Mouse (Mus musculus): ENCODE results near the gene Amph.
"Not testable (repeated sequence)": the region's sequence is repeated elsewhere in the genome, so short reads cannot be mapped to it uniquely, and the experiment has no call there.

Gene Amph

DNA sequence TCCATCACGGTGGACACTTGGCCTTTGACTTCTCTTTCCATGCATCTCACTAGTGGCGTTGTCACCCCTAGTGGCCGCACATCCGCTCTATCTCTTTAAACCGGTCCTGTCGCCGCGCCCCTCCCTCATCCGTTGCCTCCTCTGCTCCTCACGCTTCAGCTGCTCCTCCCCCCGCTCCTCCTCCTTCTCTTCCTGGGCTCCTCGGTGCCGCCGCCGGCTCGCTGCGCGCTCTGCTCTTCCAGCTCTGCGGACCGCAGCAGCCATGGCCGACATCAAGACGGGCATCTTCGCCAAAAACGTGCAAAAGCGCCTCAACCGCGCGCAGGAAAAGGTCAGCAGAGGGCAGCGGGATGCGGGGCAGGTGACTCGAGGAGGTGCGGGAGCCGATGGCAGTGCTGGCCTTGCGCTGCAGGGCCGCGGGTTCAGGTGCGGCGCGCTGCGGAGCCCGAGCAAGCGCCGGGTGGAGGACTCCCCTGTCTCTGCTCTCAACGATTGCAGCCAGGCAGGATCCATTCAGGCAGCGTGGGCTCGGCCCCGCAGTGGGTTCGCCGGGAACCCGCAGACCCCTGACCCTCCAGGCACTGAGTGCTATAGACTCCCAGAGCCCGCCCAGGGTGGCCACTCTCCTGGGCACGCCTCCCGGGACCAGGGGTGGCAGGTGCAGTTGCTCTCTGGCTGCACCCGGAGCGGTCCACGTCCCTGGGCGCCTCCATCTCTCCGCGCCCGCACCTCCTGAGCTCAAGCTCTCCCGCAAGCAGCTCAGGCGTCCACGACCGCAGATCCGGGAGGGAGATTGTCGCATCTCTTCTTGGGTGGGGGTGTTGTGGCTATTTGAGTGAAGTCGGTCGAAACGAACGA lies at the start of gene Amph:
Amph (plus strand) TSS at position 35 of the 858 bp plus-strand sequence.
- DNase-seq, result peak; percentile 52 to 68

DNA sequence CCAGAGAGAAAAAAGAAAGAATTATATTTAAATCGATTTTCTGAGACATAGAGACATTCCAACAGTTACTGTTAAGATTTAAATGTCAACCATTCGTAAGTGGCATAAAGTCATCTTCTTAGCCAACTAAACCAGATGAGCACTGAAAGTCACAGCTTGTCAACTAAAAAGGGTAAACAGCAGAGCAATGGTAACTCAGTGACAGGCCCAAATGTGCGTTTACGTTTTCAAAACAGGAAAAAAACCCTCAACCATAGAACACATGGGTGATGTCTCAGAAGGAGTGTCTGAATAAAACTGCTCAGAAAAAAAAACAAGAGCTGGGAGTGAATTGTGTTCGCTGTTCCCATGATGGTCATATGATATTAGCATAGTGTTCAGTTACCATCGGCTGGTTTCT lies 44.4 kb upstream of the Amph start:
- DNase-seq, result no peak

DNA sequence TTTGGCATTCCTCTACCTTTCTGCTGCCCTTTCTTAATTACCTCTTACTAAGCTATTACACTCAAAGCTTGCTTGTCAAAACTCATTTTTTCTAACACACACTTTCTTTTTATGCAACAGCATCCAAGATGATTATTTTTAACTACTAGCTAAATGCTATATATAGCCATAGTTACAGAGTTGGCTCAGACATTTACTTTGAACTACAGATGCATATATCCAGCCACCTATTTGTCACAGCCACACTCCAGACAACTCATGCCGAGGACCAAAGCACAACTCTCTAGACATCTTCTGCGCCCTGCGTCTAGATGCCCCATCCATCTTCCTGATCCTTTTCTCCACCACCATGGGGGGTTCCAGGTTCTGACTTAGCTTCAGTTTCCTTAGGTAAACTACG lies 33.2 kb upstream of the Amph start:
- no peak for DNase-seq

DNA sequence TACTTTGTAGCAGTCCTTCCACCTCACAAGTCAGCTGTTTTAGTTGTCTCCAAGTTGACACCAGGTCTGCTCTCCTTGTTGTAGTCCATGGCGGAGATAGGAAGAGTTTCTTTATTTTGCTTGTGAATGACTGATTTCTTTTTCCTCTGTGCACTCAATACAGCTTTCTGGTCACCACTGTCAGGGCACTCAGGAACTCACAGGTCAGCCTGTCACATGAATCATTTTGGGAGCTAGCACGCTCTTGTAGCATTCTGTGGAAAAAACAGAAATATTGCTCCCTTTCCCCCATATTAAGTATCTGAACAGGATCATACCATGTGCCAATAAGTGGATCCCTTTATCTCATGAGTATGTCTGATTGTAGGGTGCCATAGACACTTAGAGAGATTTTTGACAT lies 14.8 kb upstream of the Amph start:
- not testable (repeated sequence) for DNase-seq

DNA sequence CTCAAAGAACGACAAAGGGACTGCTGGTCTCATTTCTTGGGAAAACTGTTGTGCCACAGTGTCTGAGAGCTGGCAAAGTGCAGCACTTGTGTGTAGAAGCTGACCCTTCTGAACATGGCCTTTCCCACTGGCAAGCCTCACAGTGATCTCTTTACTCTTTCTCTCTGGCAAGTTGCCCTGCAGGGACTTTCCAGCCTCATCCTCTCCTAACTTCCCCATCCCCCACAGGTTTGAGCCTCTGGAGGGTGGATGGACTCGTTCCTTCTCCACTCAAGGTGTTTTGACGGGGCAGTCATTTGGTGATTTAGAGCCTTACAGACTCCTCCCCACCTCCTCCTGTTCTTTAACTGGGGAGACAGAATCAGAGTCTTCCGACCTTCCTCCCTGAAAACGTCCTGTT lies 319 bp upstream of the Amph start:
- DNase-seq, result no peak

DNA sequence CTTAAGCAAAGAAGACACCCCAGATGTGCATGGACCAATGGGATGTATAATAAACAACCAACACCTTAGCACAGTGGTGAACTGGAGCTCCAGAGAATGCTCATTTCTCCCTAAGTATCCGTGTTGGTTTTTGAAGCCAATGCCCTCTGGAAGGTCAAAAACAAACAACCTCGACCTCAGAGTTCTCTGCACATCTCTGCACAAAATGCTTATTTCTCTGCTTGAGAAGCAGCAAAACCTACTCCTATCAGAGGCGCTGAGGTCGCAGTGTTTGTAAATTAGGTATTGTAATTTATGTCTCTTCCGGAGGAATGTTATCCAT lies 985 bp downstream of the Amph start:
- DNase-seq, result no peak

DNA sequence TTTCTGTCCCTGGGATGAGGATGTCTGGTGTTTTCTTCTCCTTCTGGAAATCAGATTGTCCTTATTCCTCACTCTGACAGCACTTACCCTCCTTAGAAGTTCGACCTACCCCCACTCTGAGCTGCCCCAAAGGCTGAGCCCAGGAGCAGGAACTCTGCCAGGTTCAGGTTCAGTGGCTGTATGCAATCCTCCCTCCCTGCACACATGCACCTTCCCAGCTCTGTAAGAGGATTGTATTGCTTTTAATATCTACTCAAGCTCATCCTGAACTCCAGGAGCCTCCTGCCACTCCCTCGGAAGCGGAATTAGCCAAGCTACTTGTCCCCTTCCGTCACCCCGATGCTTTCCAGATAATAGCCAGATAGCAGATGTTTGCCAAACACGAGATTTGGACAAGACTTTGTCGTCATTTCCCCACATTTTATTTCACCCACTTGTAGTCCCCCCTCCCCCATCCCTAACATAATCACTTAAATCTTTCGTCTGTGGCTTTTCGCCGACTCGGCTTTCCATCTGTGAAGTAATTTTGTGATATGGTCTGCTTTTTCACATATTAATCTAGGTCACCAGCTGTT lies 1.7 kb downstream of the Amph start:
- DNase-seq, result no peak

DNA sequence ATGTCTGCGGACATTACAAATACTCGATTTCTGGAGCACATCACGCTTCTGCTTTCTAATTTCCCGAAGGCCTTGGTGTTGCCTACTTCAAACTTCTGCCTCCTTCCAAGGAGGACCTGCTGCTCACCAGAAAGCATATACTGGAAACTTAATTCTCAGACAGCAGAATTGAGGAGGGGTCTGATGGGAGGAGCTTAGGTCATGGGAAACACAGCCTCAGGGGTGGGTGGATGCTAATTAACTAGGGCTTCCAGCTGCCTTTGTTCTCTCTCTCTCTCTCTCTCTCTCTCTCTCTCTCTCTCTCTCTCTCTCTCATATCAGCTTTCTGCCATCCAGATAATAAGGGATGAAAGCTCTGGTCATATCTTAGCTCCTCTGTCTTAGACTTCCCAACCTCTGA lies 5.6 kb downstream of the Amph start:
- no peak for DNase-seq

DNA sequence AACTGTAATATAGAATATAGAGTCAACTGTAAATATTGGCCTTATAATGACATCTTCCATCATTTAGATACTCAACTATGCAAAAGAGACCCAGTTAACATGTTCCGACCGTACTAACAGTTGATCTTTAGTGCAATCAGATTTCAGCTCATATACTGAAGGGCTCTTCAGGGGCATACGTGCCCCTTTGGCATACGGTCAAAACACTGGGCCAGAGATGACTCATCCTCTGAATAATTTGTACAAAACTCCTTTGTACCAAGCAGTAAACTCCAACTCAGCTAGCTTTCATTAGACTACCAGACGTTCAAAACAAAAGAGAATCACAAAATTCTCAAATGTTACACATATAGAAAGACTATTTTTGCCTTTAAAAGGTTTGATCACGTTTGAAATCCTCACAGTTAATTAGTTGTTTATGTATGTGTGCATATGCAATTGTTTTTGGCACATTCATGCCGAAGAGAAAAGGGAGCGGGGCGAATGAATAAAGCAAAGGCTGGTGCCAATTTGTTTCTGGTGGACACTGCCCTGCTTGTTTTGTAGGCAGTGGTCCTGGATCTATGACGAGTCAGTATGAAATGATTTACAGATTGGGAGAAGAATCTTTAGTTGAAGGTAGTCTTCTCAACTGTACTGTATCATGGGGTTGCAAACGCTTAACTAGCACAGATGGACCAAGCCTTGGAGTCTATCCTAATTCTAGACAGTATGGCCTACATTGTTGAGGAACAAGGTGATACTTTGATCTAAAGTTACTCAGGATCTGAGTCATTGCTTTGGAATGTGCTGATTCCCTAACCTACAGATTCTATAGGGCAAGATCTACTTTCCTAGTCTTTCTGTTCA lies 8.3 kb downstream of the Amph start:
- DNase-seq, result no peak

DNA sequence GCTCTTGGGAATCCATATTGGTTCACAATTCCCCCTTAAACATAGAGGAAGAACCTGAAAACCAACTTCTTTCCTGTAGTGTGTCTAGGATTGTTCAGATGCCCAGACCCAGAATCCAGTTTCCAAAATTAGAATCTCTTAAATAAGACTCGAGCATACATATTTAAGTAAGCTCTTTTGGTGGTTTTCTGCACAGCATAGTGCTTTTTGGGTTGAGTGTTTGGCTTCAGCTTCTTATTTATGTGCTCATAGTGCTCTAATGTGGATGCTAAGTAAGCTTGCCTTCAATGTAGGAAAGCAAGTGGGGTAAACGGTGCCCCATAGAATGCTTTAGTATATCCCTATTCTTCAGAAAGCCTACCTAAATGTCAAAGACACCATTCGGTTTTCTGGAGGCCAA lies 9.0 kb downstream of the Amph start:
- DNase-seq, result no peak

DNA sequence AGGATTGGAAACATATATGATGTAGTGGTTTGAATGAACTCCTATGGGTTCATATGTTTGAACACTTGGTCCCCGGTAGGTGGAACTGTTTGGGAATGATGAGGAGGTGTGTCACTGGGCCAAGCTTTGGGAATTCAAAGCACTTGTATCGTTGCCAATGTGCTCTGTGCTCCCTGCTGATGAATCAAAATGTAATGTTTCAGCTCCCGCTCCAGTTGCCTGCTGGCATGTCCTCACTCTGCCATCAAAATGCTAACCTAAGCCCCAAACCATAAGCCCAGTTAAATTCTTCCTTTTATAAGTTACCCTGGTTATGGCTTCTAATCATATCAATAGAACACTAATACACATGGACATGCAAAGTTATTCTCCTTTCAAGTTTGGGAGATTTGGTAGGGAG lies 24.6 kb downstream of the Amph start:
- no peak for DNase-seq

DNA sequence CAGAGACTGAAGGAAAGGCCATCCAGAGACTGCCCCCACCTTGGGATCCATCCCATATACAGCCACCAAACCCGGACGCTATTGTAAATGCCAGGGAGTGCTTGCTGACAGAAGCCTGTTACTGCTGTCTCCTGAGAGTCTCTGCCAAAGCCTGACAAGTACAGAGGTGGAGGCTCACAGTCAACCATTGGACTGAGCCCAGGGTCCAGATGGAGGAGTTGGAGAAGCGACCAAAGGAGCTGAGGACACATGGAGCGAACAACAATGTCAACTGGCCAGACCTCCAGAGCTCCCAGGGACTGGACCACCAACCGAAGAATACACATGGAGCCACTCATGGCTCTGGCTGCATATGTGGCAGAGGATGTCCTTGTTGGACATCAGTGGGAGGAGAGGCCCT lies 26.3 kb downstream of the Amph start:
- DNase-seq, result no peak

DNA sequence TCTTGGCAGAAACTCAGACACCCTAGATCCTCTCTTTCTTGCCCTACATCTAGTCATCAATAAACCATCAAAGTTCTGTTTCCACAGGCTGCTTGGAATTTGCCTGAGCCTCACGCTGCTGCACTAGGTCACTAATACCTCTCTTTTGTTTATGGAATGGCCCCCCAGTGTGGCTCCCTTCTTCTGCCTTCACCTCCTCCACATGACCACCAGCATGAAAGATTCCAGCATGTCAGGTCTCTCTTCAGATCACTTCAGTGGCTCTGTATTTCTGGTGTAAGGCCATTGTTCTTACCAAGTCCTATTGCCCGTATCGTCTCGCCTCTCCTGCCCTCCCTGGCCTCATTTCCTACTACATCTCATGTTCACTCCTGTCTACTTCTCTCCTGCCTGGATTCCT lies 39.3 kb downstream of the Amph start:
- no peak for DNase-seq

DNA sequence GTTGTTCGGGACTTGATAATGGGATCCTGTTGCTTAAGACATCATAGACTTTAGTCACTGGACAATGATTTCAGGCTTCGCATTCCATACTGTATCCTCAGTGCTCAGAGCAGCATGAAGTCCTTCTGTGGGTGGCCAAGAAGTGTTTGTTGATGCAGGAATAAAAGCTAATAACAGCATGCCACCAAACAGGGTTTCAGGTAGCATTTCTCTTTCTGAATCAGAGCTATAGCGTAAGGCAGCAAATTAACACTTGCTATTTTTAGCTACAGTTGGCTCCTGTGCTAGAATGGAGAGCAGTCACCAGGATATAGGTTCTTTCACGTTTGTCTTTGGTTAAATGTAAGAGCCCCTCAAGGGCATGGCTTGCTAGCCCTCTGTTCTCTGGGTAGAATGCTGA lies 40.3 kb downstream of the Amph start:
- DNase-seq, result no peak

DNA sequence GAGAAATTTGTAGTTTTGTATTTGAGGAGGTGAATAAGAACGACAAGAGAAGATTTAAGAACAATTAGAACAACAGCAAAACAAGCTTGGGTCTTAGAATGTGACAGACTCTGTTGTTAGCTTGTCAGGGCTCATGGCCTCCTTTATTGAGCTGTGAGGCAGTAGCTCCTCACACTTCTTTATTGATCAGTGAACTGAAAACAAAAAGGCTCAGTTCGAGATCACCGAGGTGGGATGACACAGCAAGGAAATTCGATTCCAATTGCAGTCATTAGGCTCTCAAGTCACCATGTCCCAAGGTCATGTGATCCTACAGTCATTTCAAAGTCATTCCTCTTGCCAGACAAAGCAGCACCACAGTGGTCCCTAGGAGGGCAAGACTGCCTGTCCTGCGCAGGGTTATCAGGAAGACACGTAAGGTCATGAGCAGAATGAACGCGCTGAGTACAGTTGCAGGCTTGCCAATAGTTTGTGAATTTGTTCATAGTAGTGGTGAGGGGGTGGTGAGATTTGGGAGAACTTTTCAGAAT lies 41.2 kb downstream of the Amph start:
- no peak for DNase-seq

DNA sequence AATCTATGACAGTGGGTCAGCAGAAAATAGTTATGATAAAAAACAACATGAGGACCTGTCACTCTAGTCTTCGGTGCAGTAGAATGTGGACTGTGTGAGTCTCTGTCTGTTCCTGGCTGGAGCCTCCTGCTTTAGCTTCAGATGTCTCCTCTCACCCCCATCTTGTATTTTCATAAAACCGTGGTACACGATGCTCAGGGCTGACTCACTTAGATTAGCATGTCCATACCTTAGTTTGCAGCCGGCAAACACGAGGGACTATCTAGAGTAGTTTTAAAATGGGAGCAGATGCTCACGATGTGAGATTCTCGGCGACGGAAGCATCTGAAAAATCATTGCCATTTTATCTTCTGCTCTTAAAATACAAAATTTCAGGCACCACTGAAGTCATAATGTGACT lies 54.5 kb downstream of the Amph start:
- DNase-seq, result no peak

DNA sequence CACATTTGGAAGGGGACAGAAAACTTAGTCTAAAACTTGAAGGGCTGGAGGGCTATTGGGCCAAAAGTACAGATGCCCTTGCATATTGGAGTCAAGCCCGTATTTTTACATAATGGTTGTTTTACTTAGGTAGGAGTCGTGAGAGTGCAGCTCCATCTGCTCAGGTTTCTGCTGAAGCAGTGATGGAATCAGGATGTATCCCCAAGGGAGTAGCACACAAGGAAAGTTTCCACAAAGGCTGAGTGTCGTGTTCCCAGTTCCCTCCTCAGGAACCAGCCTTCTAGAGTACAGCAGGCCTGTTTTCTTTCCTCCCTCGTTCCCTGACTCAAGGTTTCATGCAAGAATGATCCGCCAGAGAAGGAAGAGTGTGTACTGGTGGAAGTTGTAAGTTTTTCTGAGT lies 56.4 kb downstream of the Amph start:
- no peak for DNase-seq

DNA sequence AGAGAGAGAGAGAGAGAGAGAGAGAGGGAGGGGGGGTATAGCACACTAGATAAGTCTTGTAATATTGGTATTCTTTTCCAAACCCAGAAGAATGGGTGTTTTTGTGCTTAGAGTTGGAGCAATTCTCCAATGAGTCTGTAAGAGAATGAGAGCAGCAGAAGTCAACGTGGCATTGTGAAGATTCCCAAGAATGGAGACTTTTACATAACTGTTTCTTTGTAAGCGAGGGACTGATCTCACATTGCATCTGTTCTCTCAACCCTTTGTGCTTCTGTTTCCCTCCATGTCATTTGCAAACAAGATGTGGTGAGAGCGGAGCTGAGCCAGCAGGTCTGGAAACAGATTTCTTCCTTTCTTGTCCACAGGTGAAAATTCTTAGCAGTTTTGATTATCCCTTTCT lies 60.4 kb downstream of the Amph start:
- no peak for DNase-seq

DNA sequence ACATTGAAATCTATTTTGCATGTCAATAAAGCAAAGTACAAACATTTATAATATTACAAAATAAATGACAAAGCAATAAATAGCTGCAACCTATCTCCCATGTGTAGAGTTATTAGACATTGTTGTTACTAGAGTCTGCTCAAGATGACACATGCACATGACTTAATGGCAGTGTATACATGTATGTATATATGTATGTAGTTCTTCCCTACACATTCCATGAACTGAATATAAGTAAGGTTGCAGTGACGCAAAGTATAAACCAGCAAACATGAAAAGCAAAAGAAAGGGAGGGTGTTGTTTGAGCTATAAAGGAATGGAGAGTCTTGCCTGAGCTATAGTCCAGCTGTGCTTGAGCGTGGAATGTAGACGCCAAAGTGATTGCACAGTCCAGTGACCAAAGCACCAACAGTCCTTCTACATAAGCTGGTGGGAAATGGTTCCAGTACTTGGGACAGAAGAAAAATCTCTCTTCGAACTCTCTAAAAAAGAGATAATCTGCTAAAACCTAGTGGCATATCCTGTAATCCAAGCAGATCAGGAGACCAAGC lies 66.9 kb downstream of the Amph start:
- DNase-seq, result no peak

DNA sequence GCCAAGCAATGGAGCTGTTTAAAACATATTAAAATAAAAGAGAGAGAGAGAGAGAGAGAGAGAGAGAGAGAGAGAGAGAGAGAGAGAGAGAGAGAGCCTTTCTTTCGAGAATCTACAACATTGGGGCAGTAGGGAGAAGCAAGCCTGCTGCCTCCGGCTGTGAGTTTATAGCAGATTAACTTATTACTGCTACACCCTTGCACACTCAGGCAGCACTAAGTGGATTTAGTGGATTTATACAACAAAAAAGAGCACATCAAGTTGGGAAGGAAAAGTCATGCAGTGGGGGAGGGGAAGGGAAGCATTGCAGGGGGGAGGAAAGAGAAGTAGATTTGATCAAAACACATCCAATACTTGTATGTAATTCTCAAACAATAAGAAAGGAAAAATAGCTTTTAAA lies 73.5 kb downstream of the Amph start:
- no peak for DNase-seq

DNA sequence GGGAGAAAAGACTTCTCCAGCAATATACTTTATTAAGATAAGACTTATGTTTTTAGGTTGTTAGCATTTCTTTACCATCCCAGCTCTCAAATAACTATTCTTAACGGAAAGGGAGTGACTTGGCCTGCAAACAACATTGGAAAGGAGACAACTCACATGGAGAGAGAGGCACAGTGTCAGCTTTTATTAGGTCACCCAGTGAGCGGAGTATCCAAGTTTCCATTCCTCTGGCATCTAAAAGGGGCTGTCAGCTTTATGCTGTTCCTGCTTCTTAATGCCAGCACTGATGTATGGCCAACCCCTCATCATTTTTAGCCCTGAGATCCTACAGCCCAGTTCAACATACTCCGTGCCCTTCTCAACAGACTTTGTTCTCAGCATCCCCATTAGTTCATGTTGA lies 74.3 kb downstream of the Amph start:
- DNase-seq, result no peak

DNA sequence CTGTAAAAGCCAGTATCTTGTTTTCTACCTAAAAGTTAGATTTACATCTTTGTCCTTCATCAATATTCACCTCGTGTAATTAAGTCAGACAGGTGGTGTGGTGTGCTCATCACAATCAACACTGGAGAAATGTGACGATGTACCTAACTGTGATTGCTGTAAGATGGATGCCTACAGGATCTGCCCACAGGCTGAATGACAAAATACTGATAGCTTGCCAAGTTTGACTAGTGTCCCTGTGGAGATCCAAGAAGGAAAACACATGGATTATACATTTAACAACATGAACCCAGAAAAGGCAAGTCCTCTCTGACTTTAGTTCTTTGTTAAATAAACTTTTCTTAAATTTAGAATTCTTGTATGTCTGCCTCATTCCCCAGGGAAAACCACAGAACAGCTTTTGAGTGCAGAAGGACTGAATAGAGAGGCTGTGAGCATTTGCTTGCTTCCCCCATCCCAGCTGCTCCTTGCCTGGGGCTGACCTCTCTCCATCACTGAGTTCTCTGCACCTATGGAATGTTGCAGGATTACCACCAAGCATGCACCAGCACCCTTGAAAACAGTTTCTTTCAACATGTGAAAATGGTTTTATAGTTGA lies 77.2 kb downstream of the Amph start:
- DNase-seq, result no peak

DNA sequence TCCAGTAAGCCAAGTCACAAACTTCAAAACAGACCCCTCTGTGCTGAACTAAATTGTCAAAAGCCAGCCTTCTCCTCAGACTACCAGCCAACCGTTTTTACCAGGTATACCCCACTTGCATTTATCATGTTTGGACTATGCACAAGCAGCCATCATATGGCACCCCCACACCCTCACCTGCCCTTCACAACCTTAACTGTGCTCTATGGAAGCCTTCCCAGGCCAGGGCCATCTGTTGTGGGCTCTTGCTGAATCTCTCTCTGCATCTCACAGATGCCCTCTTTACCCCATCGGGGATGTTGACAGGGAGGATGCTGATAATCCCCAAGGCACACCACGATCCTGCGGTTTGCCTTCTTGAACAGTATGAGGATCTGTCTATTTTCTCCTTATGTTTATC lies 77.9 kb downstream of the Amph start:
- no peak for DNase-seq

All from lung, adult 18-20 months (tissue).